Mouse (Mus musculus): Measurements from ENCODE around the gene Slc46a2. TPM values are rescaled to one million over a fixed set of nuclear protein-coding genes. Genes with fewer than 3 reads are reported as not detected.

Gene Slc46a2
- polyA plus RNA-seq, 1 experiment from 2014 or later = not detected

Other genes with a start within 250 kb of the Slc46a2 start
- 77.5 and 78.5 TPM in 2 replicates for gene Inip, start 113.5 kb downstream of the Slc46a2 start, polyA plus RNA-seq (2016; fragmentation: Nextera tagmentation; extraction: Ambion mirVana)
- 8.5 and 8.6 TPM in 2 replicates for gene Snx30, start 109.2 kb downstream of the Slc46a2 start, polyA plus RNA-seq (2016; fragmentation: Nextera tagmentation; extraction: Ambion mirVana)
- not detected in 2 replicates for gene Mup4, start 45.7 kb upstream of the Slc46a2 start, polyA plus RNA-seq (2016; fragmentation: Nextera tagmentation; extraction: Ambion mirVana)
- not detected in 2 replicates for gene Mup6, start 49.2 kb upstream of the Slc46a2 start, polyA plus RNA-seq (2016; fragmentation: Nextera tagmentation; extraction: Ambion mirVana)
- not detected in 2 replicates for gene Mup7, start 155.4 kb upstream of the Slc46a2 start, polyA plus RNA-seq (2016; fragmentation: Nextera tagmentation; extraction: Ambion mirVana)
- gene Mup2, start 239.2 kb upstream of the Slc46a2 start, polyA plus RNA-seq (2016; fragmentation: Nextera tagmentation; extraction: Ambion mirVana) = not detected in 2 replicates

Data from limb, embryonic 12.5 days (tissue).